Mouse (Mus musculus): Measurements from ENCODE around the gene Gm5458.
"Not testable (repeated sequence)": the region's sequence is repeated elsewhere in the genome, so short reads cannot be mapped to it uniquely, and the experiment has no call there.

Gene Gm5458

GRCm38 (mm10) chr14:19602481-19602880, at the start of gene Gm5458:
Gm5458 (minus strand) TSS chr14:19602581.
- in situ Hi-C loops (cut with MboI, MseI): not testable (repeated sequence)

GRCm38 (mm10) chr14:19646232-19646631, 43.9 kb upstream of the Gm5458 start:
- in situ Hi-C loops (cut with MboI, MseI): loop anchor here (25.0 kb wide), 1 partner anchor 159 kb away; no protein-coding TSS in a partner anchor

GRCm38 (mm10) chr14:19584804-19585667, 17.3 kb downstream of the Gm5458 start, which contains the start of gene Gm2237:
Gm2237 (minus strand) TSS chr14:19585135.
- in situ Hi-C loops (cut with MboI, MseI): loop anchor here (25.0 kb wide), 1 partner anchor 227 kb away; the partner anchor contains the start of gene Rtraf

- in situ Hi-C loops (cut with MboI, MseI): not testable (repeated sequence)
Observed at GRCm38 (mm10) chr14:19549863-19550262, 52.5 kb downstream of the Gm5458 start, which contains the start of gene Gm2244. Gm2244 (minus strand) TSS chr14:19549963.

Data from T-helper 1 cell (primary cell).